Mouse (Mus musculus) limb, embryonic 10.5 days (tissue): Measurements from ENCODE around the gene Ttc9. TPM values are rescaled to one million over a fixed set of nuclear protein-coding genes. Genes with fewer than 3 reads are reported as not detected.

Experiments
- DNase-seq: peaks from one replicate; pipeline ENCODE4 v3.0.0-alpha.2; 2017; ENCODE audit warnings: low spot score
- H3K27ac ChIP-seq: fragments of 300-500 bp; sonication (generic); 2 replicates; pipeline ENCODE4 v1.5.1; 2016; ENCODE audit warnings: mild to moderate bottlenecking
- H3K27me3 ChIP-seq: fragments of 300-500 bp; sonication (generic); 2 replicates; pipeline ENCODE4 v1.6.1; 2016; ENCODE audit warnings: low read depth, mild to moderate bottlenecking; ENCODE audit not compliant: poor library complexity, severe bottlenecking
- H3K36me3 ChIP-seq: fragments of 300-500 bp; sonication (generic); 2 replicates; pipeline ENCODE4 v1.6.1; 2016; ENCODE audit warnings: mild to moderate bottlenecking, moderate library complexity
- H3K4me1 ChIP-seq: fragments of 300-500 bp; sonication (generic); 2 replicates; pipeline ENCODE4 v1.6.1; 2016
- H3K4me3 ChIP-seq: fragments of 300-500 bp; sonication (generic); 2 replicates; pipeline ENCODE4 v1.5.1; 2016; ENCODE audit warnings: mild to moderate bottlenecking, moderate library complexity
- H3K9me3 ChIP-seq: fragments of 300-500 bp; sonication (generic); replicated peaks from 2 replicates; pipeline ENCODE4 v1.6.1; 2016; ENCODE audit warnings: mild to moderate bottlenecking
- WGBS: fragments of 180-500 bp; shearing (Covaris S2); methylation state at CpG from one replicate; pipeline ENCODE4 v1.1.7; 2016; 5-methylcytosine and 5-hydroxymethylcytosine counted together
- polyA plus RNA-seq: library from polyadenylated mRNA; unstranded; fragments of >200 nt; fragmentation: Nextera tagmentation; extraction: Ambion mirVana; gene quantifications from 2 replicates; pipeline ENCODE4 v1.2.1, GENCODE M21; 2016

The Ttc9 gene
- polyA plus RNA-seq, 1 experiment from 2014 or later = 0.73 TPM

- peaks cover 17% of the 10 kb centered on the region for H3K4me1 ChIP-seq
- peak overlapping the region; percentile 66 for H3K4me3 ChIP-seq
- H3K27me3 ChIP-seq = peaks cover 88% of the 10 kb centered on the region
- H3K27ac ChIP-seq = no peak overlapping the region
- H3K36me3 ChIP-seq = no peaks in the 10 kb centered on the region
- H3K9me3 ChIP-seq = no peaks in the 10 kb centered on the region
- WGBS = 2% methylated on average over 16 of the region's 16 CpGs
- peak; percentile 43 for DNase-seq
These were observed 532 bp upstream of the Ttc9 start for GRCm38 (mm10) chr12:81630520-81630914.

DNA sequence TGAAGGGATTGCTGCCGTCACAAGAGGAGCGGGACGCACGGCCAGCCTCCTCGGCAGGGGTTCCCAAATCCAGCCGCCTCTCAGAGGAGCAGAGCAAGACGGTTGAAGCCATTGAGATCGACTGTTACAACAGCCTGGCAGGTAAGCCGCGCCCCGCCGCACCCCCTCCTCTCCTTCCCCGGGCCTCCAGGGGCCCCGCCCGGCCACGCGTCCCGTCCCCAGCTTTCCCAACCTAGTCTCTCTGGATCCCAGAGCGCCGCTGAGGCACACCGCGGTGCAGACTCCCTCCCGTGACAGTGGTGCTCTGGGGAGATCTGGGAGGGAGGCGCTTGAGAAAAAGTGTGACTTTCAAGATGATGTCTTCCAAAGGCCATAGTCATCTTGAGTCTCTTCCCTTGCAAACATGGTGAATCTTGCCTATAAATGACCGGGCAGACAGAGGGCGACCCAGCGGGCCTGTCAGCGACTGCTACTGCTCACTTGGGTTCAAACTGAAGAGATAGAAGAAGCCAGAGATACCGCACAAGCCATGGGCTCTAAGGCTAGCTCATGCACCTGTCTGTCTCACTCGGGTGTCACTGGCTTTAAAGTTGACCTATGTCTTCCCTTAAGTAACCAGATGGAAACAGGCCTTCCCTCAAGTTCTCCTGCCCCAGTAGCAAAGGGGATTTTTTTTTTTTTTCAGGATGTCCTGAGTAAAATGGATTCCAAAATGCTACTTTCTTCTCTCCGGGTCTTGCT is 782 bp downstream of the Ttc9 start:
- Histone ChIP-seq H3K27me3 (peaks cover 78% of the 10 kb centered on the region), H3K4me3 (peak overlapping the region; percentile 66), H3K36me3 (no peaks in the 10 kb centered on the region), H3K4me1 (peaks cover 17% of the 10 kb centered on the region), H3K27ac (peak overlapping the region; percentile 68; the same call in 1 of the 2 replicates), H3K9me3 (no peaks in the 10 kb centered on the region)
- WGBS = 2% methylated on average over 31 of the region's 31 CpGs
- DNase-seq = peak; percentile 60

- H3K4me3 ChIP-seq = no peak overlapping the region
- H3K4me1 ChIP-seq = peaks cover 17% of the 10 kb centered on the region
- H3K36me3 ChIP-seq = no peaks in the 10 kb centered on the region
- DNase-seq = no peak
- 75% methylated on average over 2 of the region's 2 CpGs for WGBS
- H3K27me3 ChIP-seq = peaks cover 64% of the 10 kb centered on the region
- H3K27ac ChIP-seq = no peak overlapping the region
- no peaks in the 10 kb centered on the region for H3K9me3 ChIP-seq
These were observed 2.2 kb downstream of the Ttc9 start for GRCm38 (mm10) chr12:81633246-81633645.

DNA sequence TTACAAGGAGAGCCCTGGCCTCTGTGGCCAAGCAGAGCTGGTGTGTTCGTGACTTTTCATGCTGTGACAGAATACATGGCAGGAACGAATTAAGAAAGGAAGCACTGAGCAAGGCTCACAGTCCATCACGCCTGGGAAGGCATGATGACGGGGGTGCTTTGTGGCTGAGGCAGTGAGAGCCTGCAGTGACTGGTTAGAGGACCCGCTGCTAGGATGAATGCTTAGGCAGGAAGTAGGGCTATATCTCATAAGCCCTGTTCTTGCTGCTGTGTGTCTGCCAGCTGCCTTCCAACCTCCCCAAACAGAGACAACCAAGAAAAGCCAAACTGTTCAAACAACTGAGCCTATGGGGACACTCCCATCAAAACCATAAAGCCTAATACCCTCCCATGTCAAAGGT is 9.6 kb downstream of the Ttc9 start:
- Histone ChIP-seq H3K9me3 (no peaks in the 10 kb centered on the region), H3K27ac (no peak overlapping the region), H3K4me3 (no peak overlapping the region), H3K4me1 (no peaks in the 10 kb centered on the region), H3K27me3 (peaks cover 4% of the 10 kb centered on the region; the same call in 1 of the 2 replicates), H3K36me3 (no peaks in the 10 kb centered on the region)
- DNase-seq = no peak
- WGBS = 72% methylated on average over 5 of the region's 5 CpGs

DNA sequence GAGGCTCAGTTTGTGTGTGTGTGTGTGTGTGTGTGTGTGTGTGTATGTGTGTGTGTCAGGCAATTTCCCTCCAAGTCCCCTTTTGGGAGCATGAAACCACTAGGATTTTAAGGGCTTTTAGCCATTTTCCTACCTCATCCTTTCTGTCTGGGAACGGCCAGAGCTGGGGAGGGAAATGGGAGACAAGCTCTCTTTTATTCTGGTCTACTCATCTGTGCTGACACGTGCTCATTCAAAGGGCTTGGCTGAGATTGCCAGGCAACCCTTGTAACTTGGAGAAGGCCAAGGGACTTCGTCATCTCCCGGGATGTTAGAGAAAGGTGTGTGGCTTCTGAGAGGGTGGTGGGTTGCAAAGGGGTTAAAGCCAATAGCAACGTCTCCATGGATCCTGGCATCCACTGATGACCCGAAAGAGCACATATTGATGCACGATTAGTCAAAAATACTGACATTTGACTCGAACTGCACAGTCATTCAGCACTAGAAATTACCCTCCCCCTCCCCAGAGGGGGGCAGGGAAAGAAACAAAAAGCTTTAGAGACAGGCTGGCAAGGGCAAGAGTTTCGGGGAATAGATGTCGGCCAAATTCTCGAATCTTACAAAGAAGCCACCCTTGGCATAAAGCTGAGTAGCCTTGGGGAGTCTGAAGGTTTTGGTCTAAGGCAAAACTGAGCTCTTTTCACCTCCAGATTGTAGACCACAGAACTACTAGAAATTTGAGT is 11.5 kb downstream of the Ttc9 start:
- H3K27me3 ChIP-seq = no peaks in the 10 kb centered on the region
- DNase-seq = no peak
- WGBS = 80% methylated on average over 11 of the region's 11 CpGs
- no peak overlapping the region for H3K4me3 ChIP-seq
- H3K36me3 ChIP-seq = no peaks in the 10 kb centered on the region
- H3K27ac ChIP-seq = no peak overlapping the region
- H3K9me3 ChIP-seq = no peaks in the 10 kb centered on the region
- H3K4me1 ChIP-seq = no peaks in the 10 kb centered on the region

- WGBS = 91% methylated on average over 6 of the region's 6 CpGs
- no peaks in the 10 kb centered on the region for H3K36me3 ChIP-seq
- no peaks in the 10 kb centered on the region for H3K27me3 ChIP-seq
- no peak overlapping the region for H3K4me3 ChIP-seq
- DNase-seq = no peak
- H3K9me3 ChIP-seq = no peaks in the 10 kb centered on the region
- H3K4me1 ChIP-seq = no peaks in the 10 kb centered on the region
- no peak overlapping the region for H3K27ac ChIP-seq
These were observed 15.8 kb downstream of the Ttc9 start for GRCm38 (mm10) chr12:81646811-81647210.

DNA sequence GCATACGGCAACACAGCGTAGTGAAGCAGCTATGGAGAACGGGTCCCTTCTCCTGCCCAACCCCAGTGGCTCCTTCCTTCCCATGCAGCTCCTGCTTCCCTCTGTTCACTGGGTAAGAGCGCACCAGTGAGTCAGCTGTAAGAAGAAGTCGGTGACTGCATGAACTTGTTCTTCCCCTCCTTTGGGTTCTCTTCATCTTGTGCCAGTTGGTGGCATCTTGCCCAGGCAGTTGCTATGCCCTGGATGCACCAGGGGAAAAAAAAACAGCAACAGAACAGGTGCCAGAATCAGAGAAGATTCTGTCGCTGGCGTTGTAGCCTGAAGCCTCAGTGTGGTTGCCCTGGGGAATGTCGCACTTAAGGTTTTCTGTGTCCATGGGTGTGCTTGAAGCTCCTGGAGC is 22.3 kb downstream of the Ttc9 start:
- Histone ChIP-seq H3K27ac (no peak overlapping the region), H3K36me3 (no peaks in the 10 kb centered on the region), H3K4me1 (no peaks in the 10 kb centered on the region), H3K9me3 (no peaks in the 10 kb centered on the region), H3K27me3 (no peaks in the 10 kb centered on the region), H3K4me3 (no peak overlapping the region)
- 90% methylated on average over 8 of the region's 8 CpGs for WGBS
- DNase-seq = no peak

DNA sequence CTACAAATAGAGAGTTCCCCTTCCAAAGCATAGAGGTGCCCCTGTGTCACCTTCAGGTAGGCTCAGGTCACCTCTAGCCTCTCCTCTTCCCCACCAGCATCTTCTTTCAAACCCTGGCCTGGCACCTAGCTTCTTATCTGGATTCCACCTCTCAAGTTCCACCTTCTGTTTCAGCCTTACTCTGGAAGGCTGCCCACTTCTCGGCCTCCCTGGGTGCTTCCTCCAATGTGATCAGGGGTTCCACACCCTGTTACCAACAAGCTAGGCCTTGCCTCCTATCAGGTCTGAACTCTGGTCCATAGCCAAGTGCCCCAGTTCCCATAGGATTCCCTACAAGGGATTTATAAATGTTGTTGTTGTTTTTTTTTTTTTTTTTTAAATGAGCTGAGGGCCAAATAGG is 26.3 kb downstream of the Ttc9 start:
- no peak overlapping the region for H3K27ac ChIP-seq
- H3K36me3 ChIP-seq = no peaks in the 10 kb centered on the region
- no peak for DNase-seq
- no peaks in the 10 kb centered on the region for H3K27me3 ChIP-seq
- WGBS = 80% methylated on average over 1 of the region's 1 CpGs
- no peak overlapping the region for H3K4me3 ChIP-seq
- no peaks in the 10 kb centered on the region for H3K4me1 ChIP-seq
- H3K9me3 ChIP-seq = no peaks in the 10 kb centered on the region

- Histone ChIP-seq H3K4me3 (no peak overlapping the region), H3K4me1 (no peaks in the 10 kb centered on the region), H3K27ac (no peak overlapping the region), H3K9me3 (no peaks in the 10 kb centered on the region), H3K36me3 (no peaks in the 10 kb centered on the region), H3K27me3 (no peaks in the 10 kb centered on the region)
- 92% methylated on average over 7 of the region's 7 CpGs for WGBS
- no peak for DNase-seq
These were observed 27.0 kb downstream of the Ttc9 start for GRCm38 (mm10) chr12:81658086-81658485.

DNA sequence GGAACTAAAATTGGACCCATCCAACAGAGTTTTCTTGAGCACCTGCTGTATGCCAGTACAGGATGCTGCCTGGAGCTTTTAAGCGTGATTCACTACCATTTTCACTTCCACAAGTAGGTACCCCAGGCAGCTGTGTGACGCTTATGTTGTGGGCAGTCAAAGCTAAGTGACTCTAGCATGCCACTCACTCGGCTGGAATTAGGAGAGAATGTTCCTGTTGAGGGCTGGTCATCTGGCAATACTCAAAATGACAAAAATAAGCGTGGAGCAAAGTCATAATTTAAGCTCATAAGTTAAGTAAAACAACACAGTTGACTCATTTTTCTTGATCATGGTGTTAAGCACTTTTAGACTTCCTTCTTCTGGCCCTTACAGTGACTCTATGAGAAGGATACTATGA is 31.0 kb downstream of the Ttc9 start:
- H3K27ac ChIP-seq = no peak overlapping the region
- H3K4me1 ChIP-seq = 0 out of 2 replicates have a peak, but pooled peaks cover 2% of the 10 kb centered on the region
- DNase-seq = no peak
- no peaks in the 10 kb centered on the region for H3K9me3 ChIP-seq
- 86% methylated on average over 4 of the region's 4 CpGs for WGBS
- H3K36me3 ChIP-seq = no peaks in the 10 kb centered on the region
- no peak overlapping the region for H3K4me3 ChIP-seq
- no peaks in the 10 kb centered on the region for H3K27me3 ChIP-seq

DNA sequence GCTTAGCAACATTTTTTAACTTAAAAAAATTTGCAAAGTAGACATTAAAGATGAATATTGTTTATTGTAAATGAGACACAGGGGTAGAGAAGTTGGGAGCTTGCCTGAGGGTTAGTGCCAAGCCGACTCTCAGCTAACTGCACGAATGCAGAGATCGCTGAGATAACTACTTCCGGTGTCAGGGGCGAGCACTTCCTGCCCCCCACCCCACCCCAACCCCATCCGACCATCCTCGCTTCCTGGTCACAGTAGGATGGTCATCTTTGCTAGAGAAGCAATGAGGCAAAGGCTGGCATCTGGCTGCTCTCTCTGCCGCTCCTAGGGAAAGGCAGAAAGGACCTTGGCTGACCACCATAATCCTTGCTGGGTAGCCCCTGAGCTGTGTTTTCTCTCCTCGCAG is 32.1 kb downstream of the Ttc9 start:
- Histone ChIP-seq H3K27me3 (no peaks in the 10 kb centered on the region), H3K4me1 (0 out of 2 replicates have a peak, but pooled peaks cover 2% of the 10 kb centered on the region), H3K36me3 (no peaks in the 10 kb centered on the region), H3K9me3 (no peaks in the 10 kb centered on the region), H3K4me3 (no peak overlapping the region), H3K27ac (no peak overlapping the region)
- 80% methylated on average over 9 of the region's 9 CpGs for WGBS
- no peak for DNase-seq

DNA sequence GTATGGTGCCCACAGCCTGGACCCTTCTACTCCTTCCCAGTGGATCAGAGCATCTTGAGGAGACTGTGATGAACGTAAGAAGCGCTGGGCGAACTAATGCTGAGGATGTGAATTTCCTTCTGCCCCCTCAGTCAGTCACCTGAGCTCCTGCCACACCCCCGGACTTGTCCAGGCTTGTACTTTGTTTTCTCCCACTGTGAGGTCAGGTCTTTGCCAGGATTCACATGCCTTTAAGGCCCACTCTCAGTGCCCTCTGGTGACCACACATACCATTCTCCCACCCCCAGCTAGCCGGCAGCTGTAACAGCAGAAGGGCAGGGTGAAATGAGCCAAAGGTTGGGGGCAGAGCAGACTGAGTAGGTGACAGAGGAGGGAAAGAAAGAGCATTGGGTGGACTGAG is 32.9 kb downstream of the Ttc9 start:
- DNase-seq = no peak
- Histone ChIP-seq H3K4me3 (no peak overlapping the region), H3K27ac (no peak overlapping the region), H3K36me3 (no peaks in the 10 kb centered on the region), H3K9me3 (no peaks in the 10 kb centered on the region), H3K27me3 (no peaks in the 10 kb centered on the region), H3K4me1 (0 out of 2 replicates have a peak, but pooled peaks cover 2% of the 10 kb centered on the region)
- WGBS = 81% methylated on average over 5 of the region's 5 CpGs

DNA sequence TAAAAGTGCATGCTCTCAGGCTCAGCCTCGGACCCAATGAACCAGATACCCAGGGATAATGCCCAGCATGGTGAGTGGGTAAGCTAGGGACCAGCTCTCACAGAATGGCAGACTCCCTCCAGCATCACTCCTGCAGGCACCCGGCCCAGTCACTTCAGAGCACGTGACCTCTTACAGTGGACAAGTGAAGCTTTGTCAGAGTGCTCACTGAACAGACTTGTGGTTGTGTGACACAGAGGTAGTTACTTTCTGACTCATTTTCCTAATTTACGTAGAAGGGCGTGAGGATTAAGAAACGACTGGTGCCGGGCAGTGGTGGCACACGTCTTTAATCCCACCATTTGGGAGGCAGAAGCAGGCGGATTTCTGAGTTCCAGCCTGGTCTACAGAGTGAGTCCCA is 37.4 kb downstream of the Ttc9 start:
- H3K4me3 ChIP-seq = no peak overlapping the region
- no peak for DNase-seq
- H3K4me1 ChIP-seq = 0 out of 2 replicates have a peak, but pooled peaks cover 2% of the 10 kb centered on the region
- H3K27ac ChIP-seq = no peak overlapping the region
- no peaks in the 10 kb centered on the region for H3K36me3 ChIP-seq
- no peaks in the 10 kb centered on the region for H3K9me3 ChIP-seq
- 92% methylated on average over 9 of the region's 9 CpGs for WGBS
- H3K27me3 ChIP-seq = no peaks in the 10 kb centered on the region
